Mouse (Mus musculus): ENCODE results near the gene Trpm3. TPM values are rescaled to one million over a fixed set of nuclear protein-coding genes. Genes with fewer than 3 reads are reported as not detected.

The Trpm3 gene
- polyA plus RNA-seq, 2 experiments: 0.03 TPM; not detected in 1

- 66% methylated on average over 8 of the region's 8 CpGs for WGBS (ENCODE audit: insufficient replicate concordance)
- H3K9me3 ChIP-seq (ENCODE audit: control insufficient read depth, low read length): no peaks in the 10 kb centered on the region
- H3K27ac ChIP-seq: no peak overlapping the region
- no peak overlapping the region for H3K9ac ChIP-seq (replicated peaks)
- H3K27me3 ChIP-seq (ENCODE audit: control insufficient read depth, insufficient read depth, low read length): no peaks in the 10 kb centered on the region
- H3K36me3 ChIP-seq (replicated peaks; ENCODE audit: control insufficient read depth, insufficient read depth, low read depth): no peaks in the 10 kb centered on the region
- DNase-seq (ENCODE audit: low read depth in 3 of 3, low spot score in 3 of 3) (no peak), ATAC-seq (ENCODE audit: insufficient read depth) (no peak)
- no peak overlapping the region for H3K4me3 ChIP-seq (ENCODE audit: insufficient read depth in 1 of 2, low read depth in 2 of 2, low read length in 2 of 2)
- H3K4me2 ChIP-seq (ENCODE audit: low read depth): no peak overlapping the region
- TF ChIP-seq EP300 (IDR thresholded peaks at IDR 0.05; ENCODE audit: low read depth): no peak
- no peak for TF ChIP-seq CTCF (IDR thresholded peaks at IDR 0.05; ENCODE audit: low read depth)
- no peaks in the 10 kb centered on the region for H3K4me1 ChIP-seq (replicated peaks; ENCODE audit: control insufficient read depth in 2 of 2, insufficient read depth in 2 of 2, low read length in 1 of 2)
These were observed 531.4 kb downstream of the Trpm3 start for GRCm38 (mm10) chr19:22670222-22670621.

GRCm38 (mm10) chr19:22672892-22673291, 534.0 kb downstream of the Trpm3 start:
- 71% methylated on average over 3 of the region's 3 CpGs for WGBS (ENCODE audit: insufficient replicate concordance)

GRCm38 (mm10) chr19:22676206-22676605, 537.4 kb downstream of the Trpm3 start:
- no peak overlapping the region for H3K9ac ChIP-seq (replicated peaks)
- H3K4me3 ChIP-seq (ENCODE audit: insufficient read depth in 1 of 2, low read depth in 2 of 2, low read length in 2 of 2): no peak overlapping the region
- no peak overlapping the region for H3K4me2 ChIP-seq (ENCODE audit: low read depth)
- H3K4me1 ChIP-seq (replicated peaks; ENCODE audit: control insufficient read depth in 2 of 2, insufficient read depth in 2 of 2, low read length in 1 of 2): no peaks in the 10 kb centered on the region
- H3K27me3 ChIP-seq (ENCODE audit: control insufficient read depth, insufficient read depth, low read length): no peaks in the 10 kb centered on the region
- no peak overlapping the region for H3K27ac ChIP-seq
- H3K9me3 ChIP-seq (ENCODE audit: control insufficient read depth, low read length): no peaks in the 10 kb centered on the region
- DNase-seq (ENCODE audit: low read depth in 3 of 3, low spot score in 3 of 3) (no peak), ATAC-seq (ENCODE audit: insufficient read depth) (no peak)
- TF ChIP-seq EP300 (IDR thresholded peaks at IDR 0.05; ENCODE audit: low read depth): no peak
- TF ChIP-seq CTCF (IDR thresholded peaks at IDR 0.05; ENCODE audit: low read depth): no peak
- H3K36me3 ChIP-seq (replicated peaks; ENCODE audit: control insufficient read depth, insufficient read depth, low read depth): no peaks in the 10 kb centered on the region
- 76% methylated on average over 4 of the region's 4 CpGs for WGBS (ENCODE audit: insufficient replicate concordance)

More at GRCm38 (mm10) chr19:22672892-22673291, 534.0 kb downstream of the Trpm3 start:
- Histone ChIP-seq H3K27me3 (ENCODE audit: control insufficient read depth, insufficient read depth, low read length) (no peaks in the 10 kb centered on the region), H3K9ac (replicated peaks) (no peak overlapping the region), H3K9me3 (ENCODE audit: control insufficient read depth, low read length) (no peaks in the 10 kb centered on the region), H3K4me3 (ENCODE audit: insufficient read depth in 1 of 2, low read depth in 2 of 2, low read length in 2 of 2) (no peak overlapping the region), H3K4me1 (replicated peaks; ENCODE audit: control insufficient read depth in 2 of 2, insufficient read depth in 2 of 2, low read length in 1 of 2) (no peaks in the 10 kb centered on the region), H3K4me2 (ENCODE audit: low read depth) (no peak overlapping the region), H3K27ac (no peak overlapping the region), H3K36me3 (replicated peaks; ENCODE audit: control insufficient read depth, insufficient read depth, low read depth) (no peaks in the 10 kb centered on the region)
- ATAC-seq (ENCODE audit: insufficient read depth) (no peak), DNase-seq (ENCODE audit: low read depth in 3 of 3, low spot score in 3 of 3) (no peak)
- TF ChIP-seq EP300 (IDR thresholded peaks at IDR 0.05; ENCODE audit: low read depth) (no peak), CTCF (IDR thresholded peaks at IDR 0.05; ENCODE audit: low read depth) (no peak)

- Histone ChIP-seq H3K4me3 (ENCODE audit: insufficient read depth in 1 of 2, low read depth in 2 of 2, low read length in 2 of 2) (no peak overlapping the region), H3K27me3 (ENCODE audit: control insufficient read depth, insufficient read depth, low read length) (no peaks in the 10 kb centered on the region), H3K9me3 (ENCODE audit: control insufficient read depth, low read length) (no peaks in the 10 kb centered on the region), H3K9ac (replicated peaks) (no peak overlapping the region), H3K4me2 (ENCODE audit: low read depth) (no peak overlapping the region), H3K36me3 (replicated peaks; ENCODE audit: control insufficient read depth, insufficient read depth, low read depth) (no peaks in the 10 kb centered on the region), H3K27ac (no peak overlapping the region), H3K4me1 (replicated peaks; ENCODE audit: control insufficient read depth in 2 of 2, insufficient read depth in 2 of 2, low read length in 1 of 2) (no peaks in the 10 kb centered on the region)
- ATAC-seq (ENCODE audit: insufficient read depth): no peak
- TF ChIP-seq CTCF (IDR thresholded peaks at IDR 0.05; ENCODE audit: low read depth) (no peak), EP300 (IDR thresholded peaks at IDR 0.05; ENCODE audit: low read depth) (no peak)
- 75% methylated on average over 6 of the region's 6 CpGs for WGBS (ENCODE audit: insufficient replicate concordance)
- DNase-seq (ENCODE audit: low read depth in 3 of 3, low spot score in 3 of 3): no peak
These were observed 543.4 kb downstream of the Trpm3 start for GRCm38 (mm10) chr19:22682238-22682637.

GRCm38 (mm10) chr19:22691995-22692394, 553.1 kb downstream of the Trpm3 start:
- Histone ChIP-seq H3K36me3 (replicated peaks; ENCODE audit: control insufficient read depth, insufficient read depth, low read depth) (no peaks in the 10 kb centered on the region), H3K4me3 (ENCODE audit: insufficient read depth in 1 of 2, low read depth in 2 of 2, low read length in 2 of 2) (no peak overlapping the region), H3K27ac (no peak overlapping the region), H3K4me1 (replicated peaks; ENCODE audit: control insufficient read depth in 2 of 2, insufficient read depth in 2 of 2, low read length in 1 of 2) (no peaks in the 10 kb centered on the region), H3K27me3 (ENCODE audit: control insufficient read depth, insufficient read depth, low read length) (no peaks in the 10 kb centered on the region), H3K9me3 (ENCODE audit: control insufficient read depth, low read length) (no peaks in the 10 kb centered on the region), H3K4me2 (ENCODE audit: low read depth) (no peak overlapping the region), H3K9ac (replicated peaks) (no peak overlapping the region)
- no peak for DNase-seq (ENCODE audit: low read depth in 3 of 3, low spot score in 3 of 3)
- 58% methylated on average over 5 of the region's 5 CpGs for WGBS (ENCODE audit: insufficient replicate concordance)
- no peak for ATAC-seq (ENCODE audit: insufficient read depth)
- TF ChIP-seq EP300 (IDR thresholded peaks at IDR 0.05; ENCODE audit: low read depth): no peak
- no peak for TF ChIP-seq CTCF (IDR thresholded peaks at IDR 0.05; ENCODE audit: low read depth)
